In genomic region chr3:39528087-39528486, GRCm38 (mm10) we compare ENCODE assay signal across 29 mouse cellular contexts.
"Had no signal": no experiment of that assay in that cellular context is flagged by ENCODE, and none has a peak within 500 bp of the region (broad histone marks: within the 10 kb centered on the region; RNA-seq: fewer than 3 reads in every experiment).

No protein-coding gene starts in this region.

- H3K27ac ChIP-seq: left cerebral cortex, adult 2 months; liver, embryonic 12.5 days; liver, embryonic 13.5 days; liver, embryonic 14.5 days; liver, embryonic 15.5 days; lung, embryonic 15.5 days; macrophage; midbrain, embryonic 10.5 days; midbrain, embryonic 12.5 days; midbrain, embryonic 13.5 days; midbrain, embryonic 15.5 days; neural tube, embryonic 12.5 days; neural tube, embryonic 13.5 days had no signal

- H3K4me3 ChIP-seq: left cerebral cortex, adult 2 months; liver, embryonic 12.5 days; liver, embryonic 13.5 days; liver, embryonic 15.5 days; lung, embryonic 15.5 days; megakaryocyte, embryonic 14.5 days; midbrain, embryonic 10.5 days; midbrain, embryonic 12.5 days; midbrain, embryonic 13.5 days; midbrain, embryonic 15.5 days; myocyte; neural tube, embryonic 12.5 days; neural tube, embryonic 13.5 days had no signal

- H3K9ac ChIP-seq: liver, embryonic 12.5 days; liver, embryonic 13.5 days; liver, embryonic 14.5 days; liver, embryonic 15.5 days; liver, postnatal 0 days; lung, embryonic 14.5 days; lung, embryonic 15.5 days; midbrain, embryonic 12.5 days; midbrain, embryonic 13.5 days; midbrain, embryonic 15.5 days; neural tube, embryonic 12.5 days; neural tube, embryonic 13.5 days had no signal

- H3K27me3 ChIP-seq: liver, embryonic 12.5 days; liver, embryonic 13.5 days; liver, embryonic 15.5 days; lung, embryonic 15.5 days; megakaryocyte, embryonic 14.5 days; midbrain, embryonic 12.5 days; midbrain, embryonic 13.5 days; midbrain, embryonic 15.5 days; neural tube, embryonic 12.5 days; neural tube, embryonic 13.5 days had no signal

- H3K36me3 ChIP-seq: liver, embryonic 12.5 days; liver, embryonic 13.5 days; liver, embryonic 15.5 days; lung, embryonic 15.5 days; midbrain, embryonic 10.5 days; midbrain, embryonic 12.5 days; midbrain, embryonic 13.5 days; midbrain, embryonic 15.5 days; neural tube, embryonic 12.5 days; neural tube, embryonic 13.5 days had no signal

- ATAC-seq: liver, embryonic 12.5 days; liver, postnatal 0 days; lung, postnatal 0 days; midbrain, embryonic 13.5 days; midbrain, embryonic 15.5 days; midbrain, embryonic 16.5 days had no signal

- DNase-seq: left cerebral cortex, postnatal 4 days; liver; liver, embryonic 13.5 days; liver, postnatal 0 days; lung, adult 18-20 months; lung, adult 2 months; lung, embryonic 14.5 days; lung, postnatal 14 days; lung, postnatal 36 days; lung, postnatal 4 days; midbrain, embryonic 14.5 days had no signal

- H3K4me1 ChIP-seq: liver, embryonic 12.5 days; liver, embryonic 13.5 days; liver, embryonic 15.5 days; lung, embryonic 15.5 days; megakaryocyte, embryonic 14.5 days; midbrain, embryonic 10.5 days; midbrain, embryonic 12.5 days; midbrain, embryonic 13.5 days; midbrain, embryonic 15.5 days; neural tube, embryonic 12.5 days; neural tube, embryonic 13.5 days had no signal

- H3K9me3 ChIP-seq: liver, embryonic 12.5 days; liver, embryonic 13.5 days; liver, embryonic 15.5 days; lung, embryonic 15.5 days; midbrain, embryonic 10.5 days; midbrain, embryonic 12.5 days; midbrain, embryonic 13.5 days; midbrain, embryonic 15.5 days; neural tube, embryonic 12.5 days; neural tube, embryonic 13.5 days had no signal

- H3K4me2 ChIP-seq: liver, embryonic 11.5 days; liver, embryonic 12.5 days; liver, embryonic 13.5 days; liver, embryonic 15.5 days; lung, embryonic 14.5 days; lung, embryonic 15.5 days; midbrain, embryonic 11.5 days; midbrain, embryonic 12.5 days; midbrain, embryonic 13.5 days; midbrain, embryonic 15.5 days; neural tube, embryonic 12.5 days; neural tube, embryonic 13.5 days had no signal
